Mouse (Mus musculus): ENCODE measurements around the gene Hoxb5. TPM values are rescaled to one million over a fixed set of nuclear protein-coding genes. Genes with fewer than 3 reads are reported as not detected.

Hoxb5 gene
- total and polyA plus RNA-seq, 2 experiments, result 0.09 to 0.35 TPM

GRCm38 (mm10) chr11:96292565-96293301 lies 10.4 kb upstream of the Hoxb5 start:
- Histone ChIP-seq H3K27ac (replicated peaks; ENCODE audit: insufficient read depth, low read depth, low read length) (no peak overlapping the region), H3K9ac (ENCODE audit: low read depth, low read length) (no peak overlapping the region), H3K4me1 (ENCODE audit: control insufficient read depth, insufficient read depth, low read length) (no peaks in the 10 kb centered on the region), H3K36me3 (ENCODE audit: control insufficient read depth, insufficient read depth, low read length) (no peaks in the 10 kb centered on the region), H3K79me2 (ENCODE audit: control insufficient read depth, insufficient read depth, low read length) (no peaks in the 10 kb centered on the region), H3K27me3 (ENCODE audit: control insufficient read depth, insufficient read depth, low read length) (peaks cover 15% of the 10 kb centered on the region; the same call in 1 of the 2 replicates), H3K4me3 (ENCODE audit: insufficient read depth, low read depth, low read length) (no peak overlapping the region)
- WGBS, result 5% methylated on average over 12 of the region's 12 CpGs
- DNase-seq (ENCODE audit: extremely low read depth, low read depth, low spot score), result no peak
- no peak for TF ChIP-seq POLR2A (IDR thresholded peaks at IDR 0.05; ENCODE audit: extremely low read depth, insufficient read depth, low read length)
- TF ChIP-seq CTCF (IDR thresholded peaks at IDR 0.05; ENCODE audit: low read depth, low read length), result no peak

DNA sequence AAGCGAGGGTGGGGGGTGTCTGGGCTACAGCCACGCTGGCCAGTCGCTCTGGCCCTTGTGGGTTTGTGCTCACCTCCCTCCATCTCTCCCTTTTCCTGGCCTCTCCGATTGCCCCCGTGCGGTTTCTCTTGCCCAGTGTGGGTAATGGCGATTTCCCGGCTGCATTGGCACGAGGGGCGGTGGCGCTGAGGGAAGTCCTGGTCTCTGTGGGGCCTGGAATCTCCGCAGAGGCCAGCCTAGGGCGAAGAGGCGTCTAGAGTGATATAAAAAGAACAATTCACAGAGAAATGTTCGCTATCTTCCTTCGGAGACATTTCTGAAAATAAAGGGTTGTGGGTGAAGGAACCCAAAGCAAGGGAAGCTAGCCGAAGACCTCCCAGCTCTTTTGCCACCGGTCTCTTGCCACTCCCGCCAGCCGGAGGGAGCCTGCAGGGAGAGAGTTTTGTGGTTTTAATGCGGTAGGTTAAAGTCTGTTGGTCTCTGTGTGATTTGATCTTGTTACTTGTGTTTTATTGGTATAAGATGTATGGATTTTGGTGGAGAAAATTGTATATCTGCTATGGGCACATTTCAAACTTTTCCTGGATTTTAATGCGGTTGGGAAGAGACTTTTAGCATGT lies 9.7 kb upstream of the Hoxb5 start:
- Histone ChIP-seq H3K9ac (ENCODE audit: low read depth, low read length) (no peak overlapping the region), H3K79me2 (ENCODE audit: control insufficient read depth, insufficient read depth, low read length) (no peaks in the 10 kb centered on the region), H3K27me3 (ENCODE audit: control insufficient read depth, insufficient read depth, low read length) (peaks cover 15% of the 10 kb centered on the region; the same call in 1 of the 2 replicates), H3K4me3 (ENCODE audit: insufficient read depth, low read depth, low read length) (no peak overlapping the region), H3K36me3 (ENCODE audit: control insufficient read depth, insufficient read depth, low read length) (no peaks in the 10 kb centered on the region), H3K4me1 (ENCODE audit: control insufficient read depth, insufficient read depth, low read length) (no peaks in the 10 kb centered on the region), H3K27ac (replicated peaks; ENCODE audit: insufficient read depth, low read depth, low read length) (no peak overlapping the region)
- WGBS, result 15% methylated on average over 22 of the region's 22 CpGs
- TF ChIP-seq CTCF (IDR thresholded peaks at IDR 0.05; ENCODE audit: low read depth, low read length) (no peak), POLR2A (IDR thresholded peaks at IDR 0.05; ENCODE audit: extremely low read depth, insufficient read depth, low read length) (no peak)
- no peak for DNase-seq (ENCODE audit: extremely low read depth, low read depth, low spot score)

DNA sequence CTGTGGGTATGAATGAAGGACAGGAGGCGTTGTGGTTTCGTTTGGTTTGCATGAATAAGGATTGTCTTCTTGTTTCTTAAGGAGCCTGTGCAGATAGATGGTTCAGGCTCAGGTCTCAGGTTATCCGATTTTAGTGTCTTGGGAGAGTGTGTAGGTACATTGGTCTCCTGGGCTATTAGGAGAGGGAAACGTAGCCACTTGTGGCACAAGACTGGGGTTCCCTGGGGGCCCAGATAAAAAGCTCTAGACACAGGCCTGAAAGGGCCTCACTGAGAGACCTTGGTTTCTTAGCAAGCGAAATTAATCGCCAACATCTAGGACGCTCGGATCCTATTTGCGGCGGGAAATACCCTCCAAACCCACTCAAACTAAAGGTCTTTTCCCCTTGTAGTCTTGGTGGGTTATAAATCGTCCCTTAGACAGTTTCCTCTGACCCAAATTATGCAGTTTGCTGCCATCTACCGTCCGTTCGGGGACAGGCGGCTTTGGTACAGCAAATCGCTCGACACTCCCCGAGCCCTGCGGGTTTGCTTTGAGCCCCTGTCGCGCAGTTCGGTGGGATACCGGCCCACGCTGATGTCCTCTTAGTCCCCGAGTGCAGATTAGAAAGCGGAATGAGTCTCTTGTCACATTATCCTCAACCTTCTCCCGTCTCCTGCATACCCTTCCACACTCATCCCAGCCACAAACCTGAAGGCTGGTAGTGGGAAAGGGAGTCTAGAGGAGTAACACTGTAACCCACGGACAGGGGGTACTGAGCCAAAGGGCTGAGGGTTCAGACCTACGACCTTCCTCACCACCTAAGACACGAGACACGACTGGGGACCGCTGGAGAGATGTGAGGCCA lies 8.7 kb upstream of the Hoxb5 start:
- Histone ChIP-seq H3K9ac (ENCODE audit: low read depth, low read length) (no peak overlapping the region), H3K27ac (replicated peaks; ENCODE audit: insufficient read depth, low read depth, low read length) (no peak overlapping the region), H3K27me3 (ENCODE audit: control insufficient read depth, insufficient read depth, low read length) (peaks cover 17% of the 10 kb centered on the region; the same call in 1 of the 2 replicates), H3K4me3 (ENCODE audit: insufficient read depth, low read depth, low read length) (no peak overlapping the region), H3K36me3 (ENCODE audit: control insufficient read depth, insufficient read depth, low read length) (no peaks in the 10 kb centered on the region), H3K4me1 (ENCODE audit: control insufficient read depth, insufficient read depth, low read length) (no peaks in the 10 kb centered on the region), H3K79me2 (ENCODE audit: control insufficient read depth, insufficient read depth, low read length) (no peaks in the 10 kb centered on the region)
- peak; percentile 80 for TF ChIP-seq CTCF (IDR thresholded peaks at IDR 0.05; ENCODE audit: low read depth, low read length)
- TF ChIP-seq POLR2A (IDR thresholded peaks at IDR 0.05; ENCODE audit: extremely low read depth, insufficient read depth, low read length), result no peak
- WGBS, result 2% methylated on average over 32 of the region's 32 CpGs
- no peak for DNase-seq (ENCODE audit: extremely low read depth, low read depth, low spot score)

DNA sequence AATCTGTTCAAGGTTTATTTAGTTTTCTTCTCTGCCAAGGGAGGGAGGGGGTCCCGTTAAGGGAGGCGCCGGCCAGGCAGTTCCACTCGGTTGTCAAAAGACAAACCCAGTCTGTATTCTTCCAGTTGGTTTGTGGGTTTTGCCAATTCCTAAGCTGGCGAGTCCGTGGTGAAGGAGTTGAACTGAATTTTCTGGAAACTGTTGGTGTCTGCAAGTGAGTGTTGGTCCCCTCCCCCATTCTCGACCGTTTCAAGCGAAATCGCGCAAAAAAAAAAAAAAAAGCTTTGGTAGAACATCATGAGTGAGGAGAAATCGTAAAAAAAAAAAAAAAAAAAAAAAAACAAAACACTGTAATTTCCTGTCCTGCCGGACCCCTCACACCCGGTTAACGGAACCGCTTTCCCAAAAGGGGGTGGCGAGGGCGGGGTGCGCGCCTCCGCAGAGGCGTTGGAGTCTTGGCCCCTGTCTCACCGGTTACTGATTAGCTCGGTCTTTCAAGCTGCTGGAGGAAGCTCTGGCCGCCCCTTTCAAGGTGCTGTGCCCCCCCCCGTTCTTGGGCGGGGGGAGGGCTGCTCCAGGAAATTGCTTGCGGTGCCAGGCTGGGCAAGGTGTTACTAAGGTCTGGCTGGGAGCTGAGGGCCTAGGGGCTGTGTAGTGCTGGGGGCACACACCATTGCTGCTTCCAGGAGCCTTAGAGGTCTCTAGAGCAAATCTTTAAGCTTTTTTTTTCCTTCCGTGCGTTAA lies 7.9 kb upstream of the Hoxb5 start:
- Histone ChIP-seq H3K79me2 (ENCODE audit: control insufficient read depth, insufficient read depth, low read length) (no peaks in the 10 kb centered on the region), H3K27ac (replicated peaks; ENCODE audit: insufficient read depth, low read depth, low read length) (no peak overlapping the region), H3K9ac (ENCODE audit: low read depth, low read length) (no peak overlapping the region), H3K27me3 (ENCODE audit: control insufficient read depth, insufficient read depth, low read length) (peaks cover 20% of the 10 kb centered on the region; the same call in 1 of the 2 replicates), H3K36me3 (ENCODE audit: control insufficient read depth, insufficient read depth, low read length) (no peaks in the 10 kb centered on the region), H3K4me1 (ENCODE audit: control insufficient read depth, insufficient read depth, low read length) (no peaks in the 10 kb centered on the region), H3K4me3 (ENCODE audit: insufficient read depth, low read depth, low read length) (no peak overlapping the region)
- 3% methylated on average over 30 of the region's 30 CpGs for WGBS
- DNase-seq (ENCODE audit: extremely low read depth, low read depth, low spot score), result no peak
- TF ChIP-seq CTCF (IDR thresholded peaks at IDR 0.05; ENCODE audit: low read depth, low read length) (no peak), POLR2A (IDR thresholded peaks at IDR 0.05; ENCODE audit: extremely low read depth, insufficient read depth, low read length) (no peak)

- WGBS, result 23% methylated on average over 2 of the region's 2 CpGs
- no peaks in the 10 kb centered on the region for H3K4me1 ChIP-seq (ENCODE audit: control insufficient read depth, insufficient read depth, low read length)
- no peak for TF ChIP-seq POLR2A (IDR thresholded peaks at IDR 0.05; ENCODE audit: extremely low read depth, insufficient read depth, low read length)
- TF ChIP-seq CTCF (IDR thresholded peaks at IDR 0.05; ENCODE audit: low read depth, low read length), result no peak
- no peak overlapping the region for H3K9ac ChIP-seq (ENCODE audit: low read depth, low read length)
- H3K36me3 ChIP-seq (ENCODE audit: control insufficient read depth, insufficient read depth, low read length), result no peaks in the 10 kb centered on the region
- H3K4me3 ChIP-seq (ENCODE audit: insufficient read depth, low read depth, low read length), result no peak overlapping the region
- H3K27ac ChIP-seq (replicated peaks; ENCODE audit: insufficient read depth, low read depth, low read length), result no peak overlapping the region
- DNase-seq (ENCODE audit: extremely low read depth, low read depth, low spot score), result no peak
- H3K79me2 ChIP-seq (ENCODE audit: control insufficient read depth, insufficient read depth, low read length), result no peaks in the 10 kb centered on the region
- peaks cover 28% of the 10 kb centered on the region for H3K27me3 ChIP-seq (ENCODE audit: control insufficient read depth, insufficient read depth, low read length)
Measured at GRCm38 (mm10) chr11:96296997-96297396, 6.1 kb upstream of the Hoxb5 start.
